Mouse (Mus musculus) mesoderm, embryonic 11.5 days (tissue): ENCODE measurements at regions not wholly inside any gene's neighbourhood (a gene's known extent, or its start where the extent isn't known, plus 50 kb on each side); places are given as distances from the start of the nearest gene placed in this dataset.
A peak's percentile ranks its signal among the peaks of the same experiment; 100 is the strongest.

Experiments
- DNase-seq: peaks from one replicate; pipeline ENCODE4 v3.0.0-alpha.2; 2012; ENCODE audit warnings: low read depth, low spot score

GRCm38 (mm10) chr10:122515698-122516097 is 67.4 kb downstream of the Avpr1a start:
- no peak for DNase-seq

DNA sequence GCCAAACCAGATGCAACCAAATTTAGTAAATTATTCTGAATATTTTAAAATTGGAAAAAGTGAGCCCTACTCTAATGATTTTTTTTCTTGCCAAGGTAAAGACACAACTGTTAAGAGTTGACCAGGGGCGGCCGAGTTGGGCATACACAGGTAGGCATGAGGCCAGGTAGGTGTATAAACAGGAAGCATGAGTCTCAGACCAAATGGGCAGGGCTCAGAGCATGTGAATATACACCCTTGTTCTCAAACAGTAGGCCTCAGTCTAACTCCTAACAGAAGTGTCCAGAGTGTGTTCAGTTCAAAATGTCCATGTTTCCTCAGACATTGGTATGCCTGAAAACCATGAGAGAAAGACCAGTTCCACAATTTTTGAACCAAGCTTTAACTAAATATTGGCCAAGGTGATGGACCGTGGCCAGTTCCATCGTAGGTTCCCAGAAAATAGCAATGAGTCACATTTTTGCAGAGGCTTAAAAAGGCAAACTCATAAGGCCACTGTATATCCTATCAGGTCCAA is 71.0 kb downstream of the Avpr1a start:
- DNase-seq: no peak

GRCm38 (mm10) chr10:122519981-122520380 is 71.7 kb downstream of the Avpr1a start:
- DNase-seq: no peak

DNA sequence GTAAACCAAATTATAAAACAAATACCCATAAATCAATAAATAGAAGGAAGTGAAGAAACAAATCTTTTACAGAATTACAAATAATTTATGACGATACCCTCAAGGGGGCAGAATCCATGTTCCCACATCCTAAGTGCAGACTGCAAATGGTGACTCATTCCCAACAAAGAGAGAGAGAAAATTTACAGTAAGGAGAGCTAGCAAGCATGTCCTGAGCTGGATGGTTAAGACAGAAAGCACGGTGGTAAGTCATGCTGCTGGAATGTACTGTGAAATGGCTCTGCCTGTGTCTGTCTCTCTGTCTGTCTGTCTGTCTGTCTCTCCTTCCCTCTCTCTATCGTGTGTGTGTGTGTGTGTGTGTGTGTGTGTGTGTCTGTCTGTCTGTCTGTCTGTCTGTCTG is 74.3 kb downstream of the Avpr1a start:
- DNase-seq: no peak

DNA sequence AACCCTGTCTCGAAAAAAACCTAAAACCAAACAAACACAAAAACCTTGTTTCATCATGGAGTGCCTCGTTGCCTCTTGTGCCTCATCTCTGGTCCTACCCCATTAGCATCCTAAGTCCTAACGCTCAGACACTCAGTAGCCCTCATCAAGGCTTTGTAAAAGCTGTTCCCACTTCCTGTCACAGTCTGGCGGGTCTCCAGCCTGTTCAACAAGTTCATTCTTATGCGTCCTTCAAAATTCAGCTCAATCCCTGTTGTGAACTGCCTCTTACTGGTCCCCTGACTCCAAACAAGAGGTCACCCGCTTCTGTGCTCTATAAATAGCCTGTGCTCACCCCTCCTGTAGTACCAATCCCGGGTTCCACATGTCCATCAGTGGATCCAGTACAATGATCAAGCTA is 77.1 kb downstream of the Avpr1a start:
- DNase-seq: no peak

DNA sequence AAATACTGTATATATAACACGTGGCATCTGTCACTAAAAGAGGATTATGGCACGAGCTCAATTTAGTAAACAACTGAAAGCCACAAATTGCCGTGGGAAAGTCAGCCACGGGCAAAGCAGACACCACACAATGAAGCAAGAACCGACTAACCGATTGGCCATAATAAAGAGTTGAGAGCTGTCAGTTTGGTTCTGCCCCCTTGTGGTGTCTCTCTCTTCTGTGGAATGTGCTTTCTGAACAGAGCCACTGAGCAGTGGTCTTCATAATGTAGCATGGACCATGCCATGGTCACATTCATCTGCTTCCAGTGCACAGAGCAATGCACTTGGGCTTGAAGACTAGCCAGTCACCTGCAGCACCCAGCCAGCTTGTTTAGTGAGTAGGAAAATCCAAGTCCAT is 77.5 kb downstream of the Avpr1a start:
- DNase-seq: no peak

GRCm38 (mm10) chr10:122528222-122528621 is 79.9 kb downstream of the Avpr1a start:
- DNase-seq: no peak

- peak; percentile 71 for DNase-seq
These were observed 80.8 kb downstream of the Avpr1a start for GRCm38 (mm10) chr10:122528973-122529703.

DNA sequence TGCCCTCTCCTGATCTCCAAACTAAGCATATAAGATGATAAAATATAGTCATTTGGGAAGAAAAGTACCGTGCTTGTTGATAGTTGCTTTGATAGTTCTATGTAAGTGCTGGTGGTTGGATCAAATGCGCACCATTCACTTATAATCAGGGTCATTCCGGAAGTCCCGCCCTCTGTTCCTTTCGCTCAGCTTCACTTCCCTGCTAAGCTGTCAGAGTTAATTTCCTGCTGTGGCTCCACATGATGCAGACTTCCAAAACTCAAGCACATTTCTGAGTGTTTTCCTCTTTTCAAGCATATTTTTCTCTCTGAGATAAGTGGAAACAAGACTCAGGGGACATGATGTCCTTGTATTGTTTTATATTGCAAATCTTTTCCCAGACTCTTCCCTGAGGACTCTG is 86.4 kb downstream of the Avpr1a start:
- no peak for DNase-seq

DNA sequence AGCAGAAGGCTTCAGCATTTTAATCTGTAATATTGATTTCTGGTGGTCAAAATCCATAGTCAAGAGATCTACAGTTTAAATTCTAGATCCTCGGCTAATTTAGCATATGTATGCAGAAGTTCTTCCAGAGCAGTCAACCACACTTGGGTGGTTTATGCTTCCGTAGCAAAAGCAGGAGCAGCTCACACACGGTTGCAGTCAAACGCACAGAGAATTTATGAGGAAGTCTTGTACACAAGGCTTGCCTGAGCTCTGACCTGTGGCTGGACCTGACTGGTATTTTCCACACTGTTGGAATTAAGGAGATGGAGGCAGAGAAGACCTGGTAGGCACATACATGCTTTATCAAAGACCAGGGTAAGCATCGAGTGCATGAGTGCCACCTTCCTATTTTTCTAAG is 86.8 kb downstream of the Avpr1a start:
- no peak for DNase-seq

DNA sequence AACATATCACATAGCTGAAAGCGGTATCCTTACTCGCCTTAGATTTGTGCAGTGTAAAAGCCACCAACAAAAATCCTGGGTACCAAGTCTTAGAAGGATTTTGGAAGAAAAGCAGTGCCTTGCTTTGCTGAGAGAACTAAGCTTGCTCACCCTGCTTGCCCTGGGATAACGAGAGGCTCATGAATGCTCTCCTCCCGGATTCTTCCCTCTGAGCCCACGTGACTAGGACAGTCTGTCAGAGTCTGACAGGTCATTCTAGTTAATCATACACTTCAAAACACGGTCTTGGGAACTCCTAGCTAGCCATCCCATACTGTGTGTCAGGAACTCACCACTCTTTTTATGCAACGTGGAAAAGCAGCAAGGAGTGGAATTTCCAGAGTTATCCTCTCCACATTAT is 91.4 kb downstream of the Avpr1a start:
- no peak for DNase-seq

DNA sequence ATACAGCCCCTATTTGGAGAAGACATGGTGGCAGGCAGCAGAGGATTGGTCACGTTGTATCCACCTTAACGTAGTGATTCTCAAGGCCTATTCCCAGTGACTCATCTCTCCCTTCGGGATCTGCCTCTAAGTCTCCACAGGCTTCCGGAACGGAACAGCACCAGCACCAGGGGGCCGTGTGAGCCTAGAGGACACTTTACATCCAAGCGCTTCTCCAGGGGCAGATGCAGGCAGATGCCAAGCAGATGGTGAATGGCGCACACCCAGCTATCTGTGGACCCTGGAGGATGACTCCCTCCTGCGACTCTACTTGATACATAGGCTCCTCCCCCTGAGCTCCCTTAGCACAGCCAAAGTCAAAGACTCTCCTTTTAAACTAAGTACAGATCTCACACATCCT is 94.3 kb downstream of the Avpr1a start:
- no peak for DNase-seq

DNA sequence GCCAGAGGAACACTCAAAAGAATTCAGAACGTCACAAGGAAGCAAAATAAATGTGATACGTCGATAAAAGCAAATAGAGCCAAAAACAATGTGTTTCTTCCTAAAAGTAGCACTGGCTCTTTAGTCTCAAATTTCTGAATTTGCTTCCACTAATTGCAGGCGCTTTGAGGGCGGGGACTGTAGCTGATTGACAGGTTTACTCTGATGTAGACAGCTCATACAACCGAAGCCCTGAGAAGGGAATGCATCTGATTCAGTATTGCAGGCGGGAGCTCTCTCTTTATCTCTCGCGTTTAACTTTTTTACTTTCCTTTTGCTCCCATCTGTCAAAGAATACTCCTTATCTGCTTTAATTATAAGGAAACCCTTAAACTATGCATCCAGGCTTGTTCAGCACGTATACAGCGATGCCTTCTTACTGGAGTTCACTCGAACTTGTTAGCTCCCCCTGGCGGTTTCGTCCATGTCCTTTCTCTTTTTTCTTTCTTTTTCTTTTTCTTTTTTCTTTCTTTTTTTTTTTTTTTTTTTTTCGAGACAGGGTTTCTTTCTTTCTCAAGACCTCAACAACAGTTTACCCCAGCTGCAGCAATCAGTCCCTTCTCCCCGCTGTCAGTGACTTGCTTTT is 95.9 kb downstream of the Avpr1a start:
- peak; percentile 78 for DNase-seq

DNA sequence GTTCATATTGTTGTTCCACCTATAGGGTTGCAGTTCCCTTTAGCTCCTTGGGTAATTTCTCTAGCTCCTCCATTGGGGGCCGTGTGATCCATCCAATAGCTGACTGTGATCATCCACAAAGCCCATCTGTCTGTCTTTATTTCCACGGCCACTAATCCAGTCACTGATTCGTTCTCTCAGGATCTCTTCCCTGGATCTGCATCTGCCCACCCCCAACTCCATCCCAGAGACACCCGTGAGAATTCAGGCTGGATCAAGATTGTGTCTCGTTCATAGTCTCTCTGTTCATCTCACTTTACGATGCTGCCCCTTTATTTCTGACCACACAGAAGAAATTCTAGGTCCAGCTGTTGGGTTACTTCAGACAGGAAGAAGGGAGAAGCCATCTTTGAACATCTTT is 96.7 kb downstream of the Avpr1a start:
- no peak for DNase-seq

- no peak for DNase-seq
These were observed 103.3 kb downstream of the Avpr1a start for GRCm38 (mm10) chr10:122551586-122551985.

- DNase-seq: peak; percentile 77
These were observed 105.0 kb downstream of the Avpr1a start for GRCm38 (mm10) chr10:122553124-122553822.

DNA sequence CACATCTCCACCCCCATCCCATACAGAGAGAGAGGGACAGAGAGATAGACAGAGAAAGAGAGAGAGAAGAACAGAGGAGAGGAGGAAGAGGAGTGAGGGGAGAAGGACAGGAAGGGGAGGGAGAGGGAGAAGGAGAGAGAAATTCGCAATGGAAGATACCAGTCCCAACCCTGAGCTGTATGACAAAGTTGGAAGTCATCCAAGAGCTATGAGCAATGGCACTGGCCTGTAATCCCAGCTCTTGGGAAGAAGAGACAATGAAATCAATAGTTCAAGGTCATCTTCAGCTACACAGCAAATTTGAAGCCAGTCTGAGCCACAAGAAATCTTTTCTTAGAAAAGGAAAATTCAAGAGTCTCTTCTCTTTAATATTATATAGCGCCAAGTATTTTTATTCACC is 105.6 kb downstream of the Avpr1a start:
- DNase-seq: no peak

DNA sequence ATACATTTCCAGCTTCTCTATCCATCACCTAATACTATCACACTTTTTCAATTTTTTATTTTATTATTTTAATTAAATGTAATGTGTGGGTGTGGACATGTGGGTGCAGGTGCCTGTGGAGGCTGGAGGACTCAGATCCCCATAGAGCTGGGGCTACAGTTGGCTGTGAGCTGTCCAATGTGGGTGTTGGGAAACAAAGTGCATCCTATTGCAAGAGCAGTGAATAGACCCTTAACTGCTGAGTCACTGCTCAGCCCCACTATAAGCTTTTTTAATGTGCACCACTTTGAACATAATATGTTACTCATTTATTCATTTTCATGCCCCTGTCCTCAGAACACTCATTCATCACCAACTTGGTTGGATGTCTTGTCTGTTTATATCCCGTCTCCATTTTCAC is 110.4 kb downstream of the Avpr1a start:
- no peak for DNase-seq

DNA sequence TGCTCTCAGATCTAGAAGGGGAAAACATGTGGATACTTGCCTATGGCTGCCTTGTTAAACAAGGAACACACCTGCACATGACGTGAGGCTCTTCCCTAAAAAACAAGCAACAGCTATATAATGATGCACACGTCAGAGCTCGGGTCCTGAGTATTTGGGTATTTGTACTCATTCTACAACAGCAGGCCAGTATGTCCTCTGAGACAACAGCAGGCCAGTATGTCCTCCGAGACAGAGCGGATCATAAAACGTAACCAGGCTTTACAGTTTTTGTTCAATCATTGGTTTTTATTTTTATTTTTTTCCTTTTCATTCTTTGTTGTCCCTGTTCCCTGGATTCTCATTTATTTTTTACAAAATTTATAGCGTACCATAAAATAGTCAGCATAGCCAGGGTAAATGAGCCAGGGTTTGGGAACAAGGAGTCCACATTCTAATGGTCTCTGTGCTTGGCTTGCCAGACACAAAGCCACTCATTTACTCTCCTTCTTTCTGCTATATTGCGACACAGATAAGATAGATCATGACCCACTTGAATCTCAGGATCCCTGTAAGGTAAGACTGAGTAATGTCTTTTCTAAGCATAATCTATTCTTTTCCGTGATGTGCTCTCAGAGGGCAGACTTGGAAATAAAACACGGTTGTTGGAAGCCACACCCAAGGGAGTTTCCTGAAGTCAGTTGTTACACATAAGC is 111.8 kb downstream of the Avpr1a start:
- no peak for DNase-seq

DNA sequence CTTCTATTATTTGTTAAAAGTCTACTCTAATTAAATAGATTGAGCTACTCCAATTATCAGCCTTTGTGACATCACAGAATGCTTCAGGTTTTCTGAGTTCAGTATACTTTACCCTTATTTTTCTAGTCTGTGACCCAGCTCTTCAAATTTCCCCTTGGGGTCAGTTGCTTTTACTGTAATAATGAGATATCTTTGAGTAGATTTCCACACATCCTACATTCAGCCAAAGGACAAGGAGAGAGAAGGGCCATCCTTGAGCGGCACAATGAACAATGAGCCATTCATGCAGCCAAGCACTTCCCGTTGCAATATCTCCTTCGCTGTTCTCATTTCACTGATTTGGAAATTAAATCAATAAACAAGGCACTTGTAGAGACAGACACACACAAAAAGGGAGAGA is 113.6 kb downstream of the Avpr1a start:
- DNase-seq: no peak

- no peak for DNase-seq
These were observed 114.2 kb downstream of the Avpr1a start for GRCm38 (mm10) chr10:122562542-122562941.

DNA sequence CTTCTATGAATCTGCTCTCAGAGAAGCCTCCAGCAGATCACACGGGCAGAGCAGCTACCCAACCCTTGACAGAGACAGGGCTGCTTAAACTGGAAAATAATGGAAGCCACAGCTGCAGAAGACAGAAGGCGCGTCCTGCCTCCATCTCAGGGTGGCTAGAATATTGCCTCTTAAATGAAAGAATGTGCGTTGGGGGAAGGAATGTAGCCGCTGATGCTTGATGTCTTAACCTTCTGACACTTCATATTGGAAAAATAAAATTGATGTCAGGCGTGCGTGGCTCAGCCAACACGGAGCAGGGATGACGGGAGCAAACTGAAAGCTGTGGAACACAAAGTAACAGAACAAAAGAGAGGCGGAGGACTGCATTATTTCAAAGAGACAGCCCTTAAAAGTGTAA is 114.6 kb upstream of the Ppm1h start:
- DNase-seq: peak; percentile 65
